Mouse (Mus musculus): ENCODE results near the gene Rtl8c. TPM values are rescaled to one million over a fixed set of nuclear protein-coding genes. Genes with fewer than 3 reads are reported as not detected.
A peak's percentile ranks its signal among the peaks of the same experiment; 100 is the strongest.
"Not testable (repeated sequence)": the region's sequence is repeated elsewhere in the genome, so short reads cannot be mapped to it uniquely, and the experiment has no call there.

Gene Rtl8c
- 31.3 and 41.1 TPM in 2 replicates for polyA plus RNA-seq (2014; fragmentation: Nextera tagmentation; extraction: Ambion mirVana)

GRCm38 (mm10) chrX:53607242-53608121 is at the start of gene Rtl8c:
Rtl8c (plus strand) TSS chrX:53608032.
- Histone ChIP-seq H3K9ac (ENCODE audit: low read length) (peak within 1 kb of the TSS; percentile 57), H3K4me3 (ENCODE audit: low read depth, low read length) (peak within 1 kb of the TSS; percentile 28), H3K36me3 (ENCODE audit: control insufficient read depth, insufficient read depth, low read length) (no peaks in the 10 kb centered on the region), H3K9me3 (ENCODE audit: control insufficient read depth, low read length) (no peaks in the 10 kb centered on the region), H3K4me1 (replicated peaks; ENCODE audit: control insufficient read depth, insufficient read depth, low read length) (no peaks in the 10 kb centered on the region), H3K27me3 (ENCODE audit: control insufficient read depth, insufficient read depth, low read length) (no peaks in the 10 kb centered on the region), H3K27ac (ENCODE audit: low read depth, low read length) (no peak within 1 kb of the TSS; the same call in 1 of the 2 replicates), H3K4me2 (ENCODE audit: low read depth, low read length, severe bottlenecking) (peak within 1 kb of the TSS; percentile 53)
- 27% methylated on average over 20 of the region's 20 CpGs for WGBS
- ATAC-seq (replicated peaks; ENCODE audit: low FRiP score) (peak; percentile 92), DNase-seq (ENCODE audit: low spot score) (peak; percentile 73)

- ATAC-seq (replicated peaks; ENCODE audit: low FRiP score) (no peak), DNase-seq (ENCODE audit: low spot score) (no peak)
- H3K9me3 ChIP-seq (ENCODE audit: control insufficient read depth, low read length): no peaks in the 10 kb centered on the region
- H3K36me3 ChIP-seq (ENCODE audit: control insufficient read depth, insufficient read depth, low read length): no peaks in the 10 kb centered on the region
- H3K27me3 ChIP-seq (ENCODE audit: control insufficient read depth, insufficient read depth, low read length): no peaks in the 10 kb centered on the region
- H3K9ac ChIP-seq (ENCODE audit: low read length): no peak overlapping the region
- no peaks in the 10 kb centered on the region for H3K4me1 ChIP-seq (replicated peaks; ENCODE audit: control insufficient read depth, insufficient read depth, low read length)
- H3K27ac ChIP-seq (ENCODE audit: low read depth, low read length): no peak overlapping the region
- WGBS: 88% methylated on average over 1 of the region's 1 CpGs
- H3K4me3 ChIP-seq (ENCODE audit: low read depth, low read length): no peak overlapping the region
- H3K4me2 ChIP-seq (ENCODE audit: low read depth, low read length, severe bottlenecking): no peak overlapping the region
These were observed 28.5 kb upstream of the Rtl8c start for GRCm38 (mm10) chrX:53579311-53579710.

- H3K27me3 ChIP-seq (ENCODE audit: control insufficient read depth, insufficient read depth, low read length); H3K9me3 ChIP-seq (ENCODE audit: control insufficient read depth, low read length); DNase-seq (ENCODE audit: low spot score); H3K4me2 ChIP-seq (ENCODE audit: low read depth, low read length, severe bottlenecking); H3K4me1 ChIP-seq (replicated peaks; ENCODE audit: control insufficient read depth, insufficient read depth, low read length); H3K36me3 ChIP-seq (ENCODE audit: control insufficient read depth, insufficient read depth, low read length); H3K4me3 ChIP-seq (ENCODE audit: low read depth, low read length); ATAC-seq (replicated peaks; ENCODE audit: low FRiP score); H3K27ac ChIP-seq (ENCODE audit: low read depth, low read length); H3K9ac ChIP-seq (ENCODE audit: low read length): not testable (repeated sequence)
- 74% methylated on average over 2 of the region's 4 CpGs for WGBS
These were observed 26.4 kb upstream of the Rtl8c start for GRCm38 (mm10) chrX:53581407-53581806.

- H3K36me3 ChIP-seq (ENCODE audit: control insufficient read depth, insufficient read depth, low read length); H3K27ac ChIP-seq (ENCODE audit: low read depth, low read length); H3K4me3 ChIP-seq (ENCODE audit: low read depth, low read length); H3K4me2 ChIP-seq (ENCODE audit: low read depth, low read length, severe bottlenecking); ATAC-seq (replicated peaks; ENCODE audit: low FRiP score); H3K27me3 ChIP-seq (ENCODE audit: control insufficient read depth, insufficient read depth, low read length); H3K4me1 ChIP-seq (replicated peaks; ENCODE audit: control insufficient read depth, insufficient read depth, low read length); H3K9ac ChIP-seq (ENCODE audit: low read length); DNase-seq (ENCODE audit: low spot score); H3K9me3 ChIP-seq (ENCODE audit: control insufficient read depth, low read length): not testable (repeated sequence)
- WGBS: 39% methylated on average over 3 of the region's 4 CpGs
These were observed 24.4 kb upstream of the Rtl8c start for GRCm38 (mm10) chrX:53583404-53583803.

GRCm38 (mm10) chrX:53599993-53600392 is 7.8 kb upstream of the Rtl8c start:
- not testable (repeated sequence) for ATAC-seq (replicated peaks; ENCODE audit: low FRiP score); H3K27ac ChIP-seq (ENCODE audit: low read depth, low read length); H3K4me3 ChIP-seq (ENCODE audit: low read depth, low read length); H3K27me3 ChIP-seq (ENCODE audit: control insufficient read depth, insufficient read depth, low read length); H3K4me2 ChIP-seq (ENCODE audit: low read depth, low read length, severe bottlenecking); H3K36me3 ChIP-seq (ENCODE audit: control insufficient read depth, insufficient read depth, low read length); H3K4me1 ChIP-seq (replicated peaks; ENCODE audit: control insufficient read depth, insufficient read depth, low read length); H3K9me3 ChIP-seq (ENCODE audit: control insufficient read depth, low read length); DNase-seq (ENCODE audit: low spot score); H3K9ac ChIP-seq (ENCODE audit: low read length)
- WGBS: 6% methylated on average over 1 of the region's 2 CpGs

GRCm38 (mm10) chrX:53606176-53606575 is 1.7 kb upstream of the Rtl8c start:
- H3K36me3 ChIP-seq (ENCODE audit: control insufficient read depth, insufficient read depth, low read length); H3K27ac ChIP-seq (ENCODE audit: low read depth, low read length); H3K4me2 ChIP-seq (ENCODE audit: low read depth, low read length, severe bottlenecking); H3K9me3 ChIP-seq (ENCODE audit: control insufficient read depth, low read length); H3K9ac ChIP-seq (ENCODE audit: low read length); DNase-seq (ENCODE audit: low spot score); H3K4me3 ChIP-seq (ENCODE audit: low read depth, low read length); H3K27me3 ChIP-seq (ENCODE audit: control insufficient read depth, insufficient read depth, low read length); ATAC-seq (replicated peaks; ENCODE audit: low FRiP score); H3K4me1 ChIP-seq (replicated peaks; ENCODE audit: control insufficient read depth, insufficient read depth, low read length): not testable (repeated sequence)
- WGBS: 33% methylated on average over 1 of the region's 1 CpGs

- Histone ChIP-seq H3K27ac (ENCODE audit: low read depth, low read length) (no peak overlapping the region; the same call in 1 of the 2 replicates), H3K27me3 (ENCODE audit: control insufficient read depth, insufficient read depth, low read length) (no peaks in the 10 kb centered on the region), H3K4me3 (ENCODE audit: low read depth, low read length) (peak overlapping the region; percentile 28), H3K9ac (ENCODE audit: low read length) (peak overlapping the region; percentile 57), H3K9me3 (ENCODE audit: control insufficient read depth, low read length) (no peaks in the 10 kb centered on the region), H3K4me2 (ENCODE audit: low read depth, low read length, severe bottlenecking) (peak overlapping the region; percentile 53), H3K36me3 (ENCODE audit: control insufficient read depth, insufficient read depth, low read length) (no peaks in the 10 kb centered on the region), H3K4me1 (replicated peaks; ENCODE audit: control insufficient read depth, insufficient read depth, low read length) (no peaks in the 10 kb centered on the region)
- peak; percentile 49 for ATAC-seq (replicated peaks; ENCODE audit: low FRiP score)
- peak; percentile 50 for DNase-seq (ENCODE audit: low spot score)
- WGBS: 24% methylated on average over 18 of the region's 18 CpGs
These were observed 436 bp downstream of the Rtl8c start for GRCm38 (mm10) chrX:53608122-53608813.

GRCm38 (mm10) chrX:53608879-53609278 is 1.0 kb downstream of the Rtl8c start, which contains the start of gene Gm14597:
Gm14597 (minus strand) TSS chrX:53608979.
- not testable (repeated sequence) for H3K27me3 ChIP-seq (ENCODE audit: control insufficient read depth, insufficient read depth, low read length); DNase-seq (ENCODE audit: low spot score); ATAC-seq (replicated peaks; ENCODE audit: low FRiP score); H3K27ac ChIP-seq (ENCODE audit: low read depth, low read length); H3K4me1 ChIP-seq (replicated peaks; ENCODE audit: control insufficient read depth, insufficient read depth, low read length); H3K9me3 ChIP-seq (ENCODE audit: control insufficient read depth, low read length); H3K36me3 ChIP-seq (ENCODE audit: control insufficient read depth, insufficient read depth, low read length)
- H3K9ac ChIP-seq (ENCODE audit: low read length): peak within 1 kb of the TSS; percentile 57
- H3K4me2 ChIP-seq (ENCODE audit: low read depth, low read length, severe bottlenecking): peak within 1 kb of the TSS; percentile 53
- H3K4me3 ChIP-seq (ENCODE audit: low read depth, low read length): peak within 1 kb of the TSS; percentile 28
- WGBS: 87% methylated on average over 2 of the region's 4 CpGs
